Mouse (Mus musculus) MEL (cell line): ENCODE data around the gene Slc13a2. TPM values are rescaled to one million over a fixed set of nuclear protein-coding genes. Genes with fewer than 3 reads are reported as not detected.

Source experiments
- DNase-seq: peaks from one replicate; pipeline ENCODE4 v3.0.0; 2011; ENCODE audit warnings: low read depth, low spot score
- H3K27ac ChIP-seq: 2 replicates; pipeline ENCODE4 v1.5.1; 2012; ENCODE audit warnings: low read depth, mild to moderate bottlenecking, control low read depth, low read length, moderate library complexity; ENCODE audit not compliant: control insufficient read depth
- H3K27me3 ChIP-seq, 2 experiments: fragments of 150-350 bp in 1 of 2; sonication (generic) in 1 of 2; 2 replicates each; pipeline ENCODE4 v1.6.1; 2012; ENCODE audit warnings: low read length in 2 of 2, mild to moderate bottlenecking in 2 of 2, improper control_type of control experiment in 1 of 2, moderate library complexity in 1 of 2; ENCODE audit not compliant: insufficient read depth in 2 of 2, control insufficient read depth in 1 of 2
- H3K36me3 ChIP-seq, 2 experiments: 2 replicates each; pipeline ENCODE4 v1.6.1; 2012 to 2014; ENCODE audit warnings: low read length in 2 of 2, improper control_type of control experiment in 1 of 2, inconsistent platforms in 1 of 2, mild to moderate bottlenecking in 1 of 2; ENCODE audit not compliant: insufficient read depth in 2 of 2, control insufficient read depth in 1 of 2
- H3K4me1 ChIP-seq, 2 experiments: fragments of 150-350 bp in 1 of 2; sonication (generic) in 1 of 2; 2 replicates each; pipeline ENCODE4 v1.6.1; 2012; ENCODE audit warnings: low read length in 2 of 2, improper control_type of control experiment in 1 of 2, mild to moderate bottlenecking in 1 of 2; ENCODE audit not compliant: insufficient read depth in 2 of 2, control insufficient read depth in 1 of 2
- H3K4me3 ChIP-seq, 2 experiments: fragments of 150-350 bp in 1 of 2; sonication (generic) in 1 of 2; 2 replicates each; pipeline ENCODE4 v1.5.1; 2012; ENCODE audit warnings: low read depth in 2 of 2, low read length in 2 of 2, mild to moderate bottlenecking in 2 of 2, moderate library complexity in 2 of 2, control low read depth in 1 of 2, improper control_type of control experiment in 1 of 2; ENCODE audit not compliant: control insufficient read depth in 1 of 2, insufficient read depth in 1 of 2
- H3K79me2 ChIP-seq: 2 replicates; pipeline ENCODE4 v1.6.1; 2012; ENCODE audit warnings: mild to moderate bottlenecking, low read length, moderate library complexity; ENCODE audit not compliant: control insufficient read depth, poor library complexity, insufficient read depth
- H3K9ac ChIP-seq: 2 replicates; pipeline ENCODE4 v1.6.1; 2012; ENCODE audit warnings: low read depth, mild to moderate bottlenecking, control low read depth, low read length, moderate library complexity; ENCODE audit not compliant: control insufficient read depth, poor library complexity, severe bottlenecking
- H3K9me3 ChIP-seq: fragments of 150-350 bp; sonication (generic); replicated peaks from 2 replicates; pipeline ENCODE4 v1.6.1; 2012; ENCODE audit warnings: mild to moderate bottlenecking, low read length, improper control_type of control experiment, moderate library complexity; ENCODE audit not compliant: insufficient read depth
- CHD2 ChIP-seq: IDR thresholded peaks from 2 replicates; pipeline ENCODE4 v1.6.1; 2011; ENCODE audit warnings: low read length, improper control_type of control experiment
- CTCF ChIP-seq, 3 experiments: IDR thresholded peaks in 2 of 3; conservative IDR thresholded peaks in 1 of 3; 2 replicates each; pipeline ENCODE4 v1.5.1; 2011 to 2012; ENCODE audit warnings: low read length in 3 of 3, low read depth in 2 of 3, mild to moderate bottlenecking in 2 of 3, improper control_type of control experiment in 1 of 3, inconsistent platforms in 1 of 3, mixed read lengths in 1 of 3, moderate library complexity in 1 of 3; ENCODE audit not compliant: control insufficient read depth in 1 of 3, insufficient read depth in 1 of 3, poor library complexity in 1 of 3, severe bottlenecking in 1 of 3
- E2F4 ChIP-seq: IDR thresholded peaks from 2 replicates; pipeline ENCODE4 v1.6.1; 2011; ENCODE audit warnings: low read depth, low read length, improper control_type of control experiment, borderline replicate concordance
- ELF1 ChIP-seq: IDR thresholded peaks from 2 replicates; pipeline ENCODE4 v1.6.1; 2014; ENCODE audit warnings: low read depth, mild to moderate bottlenecking, inconsistent platforms, low read length, improper control_type of control experiment, moderate library complexity
- GABPA ChIP-seq: IDR thresholded peaks from 2 replicates; pipeline ENCODE4 v1.6.1; 2012; ENCODE audit warnings: low read depth, mild to moderate bottlenecking, inconsistent platforms, low read length, improper control_type of control experiment, moderate library complexity
- GATA1 ChIP-seq: IDR thresholded peaks from 2 replicates; pipeline ENCODE4 v1.6.1; 2011; ENCODE audit warnings: low read depth, low read length, improper control_type of control experiment
- HCFC1 ChIP-seq: IDR thresholded peaks from 2 replicates; pipeline ENCODE4 v1.6.1; 2012; ENCODE audit warnings: low read depth, mild to moderate bottlenecking, inconsistent platforms, low read length, improper control_type of control experiment, moderate library complexity
- JUND ChIP-seq: IDR thresholded peaks from 2 replicates; pipeline ENCODE4 v1.6.1; 2011; ENCODE audit warnings: low read depth, mild to moderate bottlenecking, improper control_type of control experiment, low read length
- KAT2A ChIP-seq: conservative IDR thresholded peaks from 2 replicates; pipeline ENCODE4 v1.6.1; 2012; ENCODE audit warnings: low read depth, low read length, improper control_type of control experiment, inconsistent platforms
- MAFK ChIP-seq: IDR thresholded peaks from 2 replicates; pipeline ENCODE4 v1.6.1; 2011; ENCODE audit warnings: low read depth, mild to moderate bottlenecking, low read length, improper control_type of control experiment, borderline replicate concordance
- MAX ChIP-seq: IDR thresholded peaks from 2 replicates; pipeline ENCODE4 v1.6.1; 2011; ENCODE audit warnings: low read length, improper control_type of control experiment
- MYB ChIP-seq: IDR thresholded peaks from 2 replicates; pipeline ENCODE4 v1.6.1; 2011; ENCODE audit warnings: mild to moderate bottlenecking, low read depth, low read length, improper control_type of control experiment
- NRF1 ChIP-seq: IDR thresholded peaks from 2 replicates; pipeline ENCODE4 v1.6.1; 2014; ENCODE audit warnings: low read depth, mild to moderate bottlenecking, inconsistent platforms, low read length, improper control_type of control experiment, moderate library complexity; ENCODE audit not compliant: poor library complexity, insufficient read depth, severe bottlenecking
- RCOR1 ChIP-seq: IDR thresholded peaks from 2 replicates; pipeline ENCODE4 v1.6.1; 2012; ENCODE audit warnings: low read depth, mild to moderate bottlenecking, inconsistent platforms, low read length, improper control_type of control experiment
- SMC3 ChIP-seq: IDR thresholded peaks from 2 replicates; pipeline ENCODE4 v1.6.1; 2011; ENCODE audit warnings: low read depth, low read length, improper control_type of control experiment
- TAL1 ChIP-seq: IDR thresholded peaks from 2 replicates; pipeline ENCODE4 v1.6.1; 2012; ENCODE audit warnings: mild to moderate bottlenecking, inconsistent platforms, low read length, moderate library complexity, mixed read lengths
- USF2 ChIP-seq, 2 experiments: IDR thresholded peaks; 2 replicates each; pipeline ENCODE4 v1.6.1; 2011 to 2012; ENCODE audit warnings: improper control_type of control experiment in 2 of 2, low read length in 2 of 2, borderline replicate concordance in 1 of 2, inconsistent platforms in 1 of 2, low read depth in 1 of 2, mild to moderate bottlenecking in 1 of 2; ENCODE audit not compliant: insufficient read depth in 1 of 2
- ZC3H11A ChIP-seq: IDR thresholded peaks from 2 replicates; pipeline ENCODE4 v1.6.1; 2012; ENCODE audit warnings: low read depth, mild to moderate bottlenecking, inconsistent platforms, low read length, improper control_type of control experiment
- polyA plus RNA-seq, 2 experiments: library from polyadenylated mRNA; stranded (reverse) in 1 of 2; unstranded in 1 of 2; fragments of >175 nt in 1 of 2; fragments of >200 nt in 1 of 2; gene quantifications; 2 replicates each; pipeline versions ENCODE4 v1.2.1 to v1.2.4; 2012; ENCODE audit warnings: low replicate concordance in 2 of 2, low read depth in 1 of 2; ENCODE audit not compliant: insufficient read length in 2 of 2, insufficient read depth in 1 of 2, missing spikeins in 1 of 2
- total RNA-seq: library from RNA; depleted of rRNA; stranded (reverse); fragments of 300-350 nt; gene quantifications from 2 replicates; pipeline ENCODE4 v1.2.3, GENCODE M21; 2012; rRNA removed

Slc13a2 gene
- total RNA-seq, result not detected in 2 replicates
- not detected for polyA plus RNA-seq

DNA sequence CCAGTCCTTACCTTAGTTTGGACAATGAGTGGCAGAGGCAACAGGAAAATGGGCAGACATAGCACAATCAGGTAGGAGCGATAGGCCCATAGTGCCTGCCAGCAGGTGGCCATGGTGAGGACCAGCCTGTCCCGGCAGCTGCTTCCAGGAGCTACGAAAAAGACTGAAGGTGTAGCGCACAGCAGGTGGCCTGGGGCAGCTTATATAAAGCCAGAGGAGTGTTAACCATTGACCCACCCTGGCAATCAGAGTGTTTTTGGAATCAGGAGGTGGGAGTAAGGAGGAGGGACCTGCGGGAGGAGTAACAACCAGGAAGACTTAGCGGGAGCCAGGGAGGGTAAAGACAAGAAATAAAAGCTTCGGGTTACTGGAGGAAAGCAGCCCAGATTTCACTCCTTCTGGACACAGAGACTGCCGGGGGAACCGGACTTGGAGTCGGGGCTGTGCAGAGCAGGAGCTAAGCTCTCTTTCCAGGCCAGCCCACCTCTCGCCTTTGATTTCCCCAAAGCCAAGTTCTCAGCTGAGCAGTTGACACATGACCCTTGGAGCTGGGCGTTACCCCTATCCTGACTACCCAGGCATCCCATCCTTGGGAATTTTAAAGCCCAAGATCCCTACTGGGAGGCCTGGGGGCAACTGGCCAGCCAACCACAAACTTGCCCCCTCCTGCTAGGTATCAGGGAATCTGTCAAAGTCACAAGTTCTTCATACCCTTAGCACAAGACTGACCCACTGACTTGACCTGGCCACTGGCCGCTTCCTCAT lies at the start of gene Slc13a2:
Gene Slc13a2, minus strand, starts transcription at position 163 of the 765 bp plus-strand sequence.
- Histone ChIP-seq H3K4me3 (no peak within 1 kb of the TSS), H3K79me2 (no peaks in the 10 kb centered on the region), H3K9ac (no peak within 1 kb of the TSS), H3K36me3 (peaks cover 0 to 9% of the 10 kb centered on the region in 2 experiments; a peak in 2 of 4 replicates), H3K4me1 (peaks cover 0 to 11% of the 10 kb centered on the region in 2 experiments; a peak in 2 of 4 replicates), H3K9me3 (no peaks in the 10 kb centered on the region), H3K27ac (no peak within 1 kb of the TSS), H3K27me3 (peaks cover 3 to 9% of the 10 kb centered on the region in 2 experiments; a peak in 2 of 4 replicates)
- TF ChIP-seq CTCF (IDR thresholded peaks at IDR 0.05 in 2 of 3, conservative IDR thresholded peaks at IDR 0.05 in 1 of 3; ENCODE audit: control insufficient read depth in 1 of 3, insufficient read depth in 1 of 3, low read depth in 2 of 3, low read length in 3 of 3, poor library complexity in 1 of 3, severe bottlenecking in 1 of 3), result no peak
- TF ChIP-seq ELF1, result no peak
- no peak for TF ChIP-seq SMC3
- no peak for TF ChIP-seq MAX
- no peak for TF ChIP-seq RCOR1
- no peak for TF ChIP-seq NRF1
- no peak for TF ChIP-seq JUND
- no peak for TF ChIP-seq CHD2
- TF ChIP-seq GATA1, result no peak
- TF ChIP-seq ZC3H11A, result no peak
- TF ChIP-seq E2F4, result no peak
- no peak for TF ChIP-seq HCFC1
- no peak for TF ChIP-seq KAT2A
- TF ChIP-seq MYB, result no peak
- TF ChIP-seq MAFK, result no peak
- TF ChIP-seq TAL1, result no peak
- no peak for TF ChIP-seq GABPA
- no peak for TF ChIP-seq USF2 (IDR thresholded peaks at IDR 0.05; ENCODE audit: borderline replicate concordance in 1 of 2, insufficient read depth in 1 of 2, low read depth in 1 of 2, low read length in 2 of 2)
- no peak for DNase-seq
